Mouse (Mus musculus) forebrain, embryonic 10.5 days (tissue): ENCODE data around the gene Trim72. TPM values are rescaled to one million over a fixed set of nuclear protein-coding genes. Genes with fewer than 3 reads are reported as not detected.
A peak's percentile ranks its signal among the peaks of the same experiment; 100 is the strongest.
"Not testable (repeated sequence)": the region's sequence is repeated elsewhere in the genome, so short reads cannot be mapped to it uniquely, and the experiment has no call there.

Source experiments
- DNase-seq: peaks from one replicate; pipeline ENCODE4 v3.0.0-alpha.2; 2017; ENCODE audit warnings: low spot score; ENCODE audit errors: extremely low spot score
- H3K27ac ChIP-seq: fragments of 300-500 bp; sonication (generic); 2 replicates; pipeline ENCODE4 v1.5.1; 2016; ENCODE audit warnings: mild to moderate bottlenecking
- H3K27me3 ChIP-seq: fragments of 300-500 bp; sonication (generic); 2 replicates; pipeline ENCODE4 v1.6.1; 2016; ENCODE audit warnings: mild to moderate bottlenecking; ENCODE audit not compliant: poor library complexity, severe bottlenecking
- H3K36me3 ChIP-seq: fragments of 300-500 bp; sonication (generic); replicated peaks from 2 replicates; pipeline ENCODE4 v1.6.1; 2016; ENCODE audit warnings: mild to moderate bottlenecking, moderate library complexity
- H3K4me1 ChIP-seq: fragments of 300-500 bp; sonication (generic); 2 replicates; pipeline ENCODE4 v1.6.1; 2016
- H3K4me3 ChIP-seq: fragments of 300-500 bp; sonication (generic); 2 replicates; pipeline ENCODE4 v1.5.1; 2016; ENCODE audit warnings: mild to moderate bottlenecking, moderate library complexity
- H3K9me3 ChIP-seq: fragments of 300-500 bp; sonication (generic); 2 replicates; pipeline ENCODE4 v1.6.1; 2016; ENCODE audit warnings: mild to moderate bottlenecking, moderate library complexity
- WGBS: fragments of 180-500 bp; shearing (Covaris S2); methylation state at CpG from one replicate; pipeline ENCODE4 v1.1.7; 2016; 5-methylcytosine and 5-hydroxymethylcytosine counted together
- polyA plus RNA-seq: library from polyadenylated mRNA; unstranded; fragments of >200 nt; fragmentation: Nextera tagmentation; extraction: Ambion mirVana; gene quantifications from 2 replicates; pipeline ENCODE4 v1.2.1, GENCODE M21; 2016

The Trim72 gene
- polyA plus RNA-seq, 1 experiment from 2014 or later, result not detected

DNA sequence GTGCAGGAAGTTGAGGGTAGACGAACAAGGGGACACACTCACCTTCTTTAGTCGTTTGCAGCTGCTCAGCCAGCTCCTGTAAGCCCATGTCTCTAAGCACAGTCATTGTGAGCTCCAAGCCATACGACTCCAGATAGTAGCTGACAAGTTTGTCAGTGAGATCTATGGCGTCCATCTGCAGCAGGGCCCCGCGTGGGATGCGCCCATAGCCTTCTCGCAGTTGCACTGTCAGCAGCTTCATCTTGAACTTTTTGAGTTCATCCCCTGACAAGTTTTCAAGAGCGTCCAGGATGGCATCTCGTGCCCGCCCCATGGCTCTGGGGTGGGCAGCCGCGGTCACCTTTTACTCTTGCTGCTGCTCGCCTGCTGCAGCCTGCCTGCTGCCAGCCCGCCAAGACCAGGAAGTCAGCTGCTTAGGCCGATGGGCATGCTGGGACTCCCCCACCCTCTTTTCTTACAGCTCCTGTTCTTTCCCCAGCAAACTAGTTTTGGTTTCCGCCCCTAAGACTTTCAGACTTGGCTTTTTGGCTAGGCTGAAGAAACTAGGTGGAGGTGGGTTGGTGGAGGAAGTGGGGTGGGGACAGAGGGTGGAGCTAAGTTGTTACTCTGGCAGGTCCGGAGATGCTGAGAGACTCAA lies 10.3 kb upstream of the Trim72 start, which contains the start of gene Pycard:
Gene Pycard, minus strand, starts transcription at position 527 of the 637 bp plus-strand sequence.
- no peaks in the 10 kb centered on the region for H3K27me3 ChIP-seq
- peak within 1 kb of the TSS; percentile 28 for H3K4me3 ChIP-seq
- peak within 1 kb of the TSS; percentile 25; the same call in 1 of the 2 replicates for H3K27ac ChIP-seq
- H3K4me1 ChIP-seq, result peaks cover 13% of the 10 kb centered on the region
- 24% methylated on average over 18 of the region's 18 CpGs for WGBS
- no peak for DNase-seq
- H3K36me3 ChIP-seq, result peaks cover 53% of the 10 kb centered on the region
- H3K9me3 ChIP-seq, result no peaks in the 10 kb centered on the region

GRCm38 (mm10) chr7:127999436-127999835 lies 4.3 kb upstream of the Trim72 start:
- no peaks in the 10 kb centered on the region for H3K9me3 ChIP-seq
- peaks cover 13% of the 10 kb centered on the region for H3K27me3 ChIP-seq
- H3K27ac ChIP-seq, result no peak overlapping the region
- 83% methylated on average over 1 of the region's 1 CpGs for WGBS
- H3K4me3 ChIP-seq, result no peak overlapping the region
- H3K4me1 ChIP-seq, result peaks cover 11% of the 10 kb centered on the region
- H3K36me3 ChIP-seq, result peaks cover 10% of the 10 kb centered on the region; the same call in 1 of the 2 replicates
- DNase-seq, result no peak

DNA sequence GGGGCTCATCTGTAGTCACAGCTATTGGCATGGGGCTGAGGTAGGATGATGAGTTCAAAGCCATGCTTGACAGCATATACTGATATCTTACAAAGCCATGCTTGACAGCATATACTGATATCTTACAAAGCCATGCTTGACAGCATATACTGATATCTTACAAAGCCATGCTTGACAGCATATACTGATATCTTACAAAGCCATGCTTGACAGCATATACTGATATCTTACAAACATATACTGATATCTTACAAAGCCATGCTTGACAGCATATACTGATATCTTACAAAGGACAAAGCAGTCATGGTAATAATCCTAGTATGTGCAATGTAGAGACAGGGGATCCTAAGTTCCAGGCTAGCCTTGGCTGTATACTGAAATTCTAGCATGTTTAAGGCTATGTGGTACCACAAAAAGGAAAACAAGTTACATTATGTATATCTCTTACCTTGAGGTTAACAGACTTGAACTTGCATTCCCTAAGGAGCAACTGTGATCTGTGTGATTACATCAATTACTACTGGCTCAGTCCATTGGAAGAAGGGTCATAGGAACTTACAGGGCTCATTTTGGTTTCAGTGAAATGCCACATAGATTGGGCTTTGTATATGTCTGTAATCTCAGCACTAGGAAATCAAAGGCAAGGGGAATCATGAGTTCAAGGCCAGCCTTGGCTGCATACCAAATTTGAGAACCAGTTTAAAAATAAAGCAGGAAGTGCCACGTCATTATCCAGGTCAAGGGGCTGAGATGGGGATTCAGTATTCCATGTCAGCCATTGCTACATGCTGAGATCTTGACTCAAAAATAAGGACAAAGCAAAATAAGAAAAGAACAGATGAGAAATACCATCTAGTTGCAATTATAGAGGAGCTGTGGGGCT lies 3.4 kb upstream of the Trim72 start:
- H3K4me3 ChIP-seq, result no peak overlapping the region
- H3K27me3 ChIP-seq, result peaks cover 22% of the 10 kb centered on the region
- no peak for DNase-seq
- peaks cover 7% of the 10 kb centered on the region; the same call in 1 of the 2 replicates for H3K36me3 ChIP-seq
- no peak overlapping the region for H3K27ac ChIP-seq
- peaks cover 18% of the 10 kb centered on the region for H3K4me1 ChIP-seq
- H3K9me3 ChIP-seq, result no peaks in the 10 kb centered on the region
- 86% methylated on average over 1 of the region's 1 CpGs for WGBS

DNA sequence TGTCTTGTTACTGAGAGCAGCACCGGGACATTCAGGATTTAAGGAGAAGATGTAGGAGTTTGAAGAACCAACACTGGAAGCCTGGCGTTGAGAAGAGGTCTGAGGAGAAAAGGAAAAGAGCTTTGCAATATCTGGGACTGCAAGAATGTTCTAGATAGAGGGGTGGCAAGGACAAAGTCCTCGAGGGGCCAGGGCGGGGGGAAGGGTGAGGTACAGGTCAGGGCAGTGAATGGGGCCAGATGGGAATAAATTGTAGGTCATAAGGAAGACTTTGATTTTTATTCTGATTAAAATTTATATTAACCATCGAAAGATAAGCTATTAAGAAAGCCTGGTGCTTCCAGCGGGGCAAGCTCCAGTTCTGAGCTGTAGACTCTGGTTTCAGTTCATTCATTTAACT lies 651 bp upstream of the Trim72 start:
- WGBS, result 91% methylated on average over 6 of the region's 6 CpGs

DNA sequence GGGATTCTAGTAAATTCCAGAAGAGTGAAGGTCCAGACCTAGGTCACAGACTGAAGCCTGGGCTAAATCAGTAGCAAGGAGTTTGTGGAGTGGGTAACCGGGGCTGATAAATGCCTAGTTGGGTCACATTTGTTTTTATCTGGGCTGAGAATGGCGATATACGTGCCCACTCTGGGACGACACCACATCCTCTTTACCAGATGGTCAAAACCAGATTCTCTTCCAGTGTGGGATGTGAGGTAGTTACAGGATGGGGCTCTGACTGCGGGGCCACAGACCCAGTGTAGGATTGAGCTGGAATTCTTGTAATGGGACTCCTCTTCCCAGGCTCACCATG lies 369 bp downstream of the Trim72 start:
- Histone ChIP-seq H3K4me3 (no peak overlapping the region), H3K27ac (no peak overlapping the region), H3K36me3 (no peaks in the 10 kb centered on the region), H3K4me1 (peaks cover 18% of the 10 kb centered on the region), H3K9me3 (no peaks in the 10 kb centered on the region), H3K27me3 (peaks cover 37% of the 10 kb centered on the region)
- DNase-seq, result no peak
- 68% methylated on average over 5 of the region's 5 CpGs for WGBS

More for the DNA sequence above, 651 bp upstream of the Trim72 start:
- H3K9me3 ChIP-seq, result no peaks in the 10 kb centered on the region
- H3K4me1 ChIP-seq, result peaks cover 18% of the 10 kb centered on the region
- H3K27ac ChIP-seq, result no peak overlapping the region
- no peak for DNase-seq
- H3K36me3 ChIP-seq, result no peaks in the 10 kb centered on the region
- no peak overlapping the region for H3K4me3 ChIP-seq
- peaks cover 27% of the 10 kb centered on the region for H3K27me3 ChIP-seq

DNA sequence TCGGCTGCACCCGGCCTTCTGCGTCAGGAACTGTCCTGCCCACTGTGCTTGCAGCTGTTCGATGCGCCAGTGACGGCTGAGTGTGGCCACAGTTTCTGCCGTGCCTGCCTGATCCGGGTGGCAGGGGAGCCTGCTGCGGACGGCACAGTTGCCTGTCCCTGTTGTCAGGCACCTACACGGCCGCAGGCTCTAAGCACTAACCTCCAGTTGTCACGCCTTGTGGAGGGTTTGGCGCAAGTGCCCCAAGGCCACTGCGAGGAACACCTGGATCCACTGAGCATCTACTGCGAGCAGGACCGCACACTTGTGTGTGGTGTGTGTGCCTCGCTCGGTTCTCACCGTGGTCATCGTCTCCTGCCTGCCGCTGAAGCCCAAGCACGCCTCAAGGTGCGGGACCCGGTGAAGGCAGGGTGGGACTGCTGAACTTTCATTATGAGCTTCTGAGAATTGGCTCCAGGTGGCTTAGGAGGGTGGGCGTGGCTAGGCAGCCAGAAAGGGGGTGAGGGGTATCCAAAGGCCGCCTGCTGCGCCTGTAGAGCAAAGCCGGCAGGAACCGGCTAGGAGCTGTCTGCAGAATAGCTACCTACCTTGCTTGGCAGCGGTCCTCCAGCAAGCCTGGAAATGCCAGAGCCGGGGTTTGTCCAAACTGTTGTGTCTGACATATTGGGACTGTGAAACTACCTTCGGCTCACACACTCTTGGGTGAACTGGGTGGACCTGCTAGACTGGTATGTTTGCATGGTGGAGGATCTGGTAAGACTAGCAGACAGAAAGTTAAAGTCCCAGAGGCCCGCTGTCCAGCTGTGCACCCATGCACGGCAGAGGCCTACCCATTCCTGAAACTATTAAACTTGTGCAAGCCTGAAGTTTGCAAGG lies 976 bp downstream of the Trim72 start:
- peaks cover 19% of the 10 kb centered on the region for H3K4me1 ChIP-seq
- DNase-seq, result no peak
- H3K9me3 ChIP-seq, result no peaks in the 10 kb centered on the region
- peak overlapping the region; percentile 30 for H3K4me3 ChIP-seq
- WGBS, result 21% methylated on average over 35 of the region's 35 CpGs
- H3K36me3 ChIP-seq, result no peaks in the 10 kb centered on the region
- H3K27ac ChIP-seq, result peak overlapping the region; percentile 9; the same call in 1 of the 2 replicates
- peaks cover 43% of the 10 kb centered on the region for H3K27me3 ChIP-seq

DNA sequence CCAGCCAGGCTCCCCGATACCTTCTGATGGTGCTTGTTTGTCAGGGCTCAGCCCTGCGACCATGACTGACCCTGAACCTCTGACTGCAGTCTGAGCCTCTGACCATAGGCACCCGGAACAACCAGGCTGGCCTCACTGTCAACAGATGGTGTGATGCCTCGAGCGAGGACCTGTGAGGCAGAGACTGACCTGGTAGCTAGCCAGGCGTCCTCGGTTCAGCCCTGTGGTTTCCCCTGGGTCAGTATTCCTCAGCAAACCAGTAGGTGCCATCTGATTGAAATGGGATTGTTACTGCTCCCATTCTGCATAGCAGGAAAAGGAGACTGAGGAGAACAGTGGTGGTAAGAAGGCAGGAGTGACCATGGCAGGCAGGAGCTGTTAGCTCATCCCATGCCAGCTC lies 2.4 kb downstream of the Trim72 start:
- no peak for DNase-seq
- no peak overlapping the region for H3K27ac ChIP-seq
- peaks cover 50% of the 10 kb centered on the region for H3K27me3 ChIP-seq
- no peaks in the 10 kb centered on the region for H3K36me3 ChIP-seq
- H3K4me3 ChIP-seq, result no peak overlapping the region
- peaks cover 30% of the 10 kb centered on the region for H3K4me1 ChIP-seq
- 86% methylated on average over 7 of the region's 7 CpGs for WGBS
- H3K9me3 ChIP-seq, result no peaks in the 10 kb centered on the region

GRCm38 (mm10) chr7:128009715-128010340 lies 6.1 kb downstream of the Trim72 start:
- Histone ChIP-seq H3K36me3 (no peaks in the 10 kb centered on the region), H3K9me3 (no peaks in the 10 kb centered on the region), H3K4me3 (0 out of 2 replicates have a peak overlapping the region, but pooled peaks have one; percentile 10), H3K4me1 (peaks cover 15% of the 10 kb centered on the region), H3K27ac (0 out of 2 replicates have a peak overlapping the region, but pooled peaks have one; percentile 16), H3K27me3 (peaks cover 33% of the 10 kb centered on the region)
- WGBS, result 54% methylated on average over 40 of the region's 40 CpGs
- no peak for DNase-seq

GRCm38 (mm10) chr7:128012136-128012780 lies 8.5 kb downstream of the Trim72 start:
- Histone ChIP-seq H3K27ac (no peak overlapping the region), H3K36me3 (no peaks in the 10 kb centered on the region), H3K9me3 (no peaks in the 10 kb centered on the region), H3K4me1 (peaks cover 11% of the 10 kb centered on the region), H3K27me3 (peaks cover 23% of the 10 kb centered on the region), H3K4me3 (no peak overlapping the region)
- DNase-seq, result no peak
- 85% methylated on average over 13 of the region's 13 CpGs for WGBS

GRCm38 (mm10) chr7:128013116-128013515 lies 9.4 kb downstream of the Trim72 start:
- Histone ChIP-seq H3K36me3 (no peaks in the 10 kb centered on the region), H3K27me3 (peaks cover 23% of the 10 kb centered on the region), H3K9me3 (no peaks in the 10 kb centered on the region), H3K4me3 (no peak overlapping the region), H3K4me1 (peaks cover 11% of the 10 kb centered on the region), H3K27ac (no peak overlapping the region)
- 92% methylated on average over 13 of the region's 13 CpGs for WGBS
- no peak for DNase-seq

DNA sequence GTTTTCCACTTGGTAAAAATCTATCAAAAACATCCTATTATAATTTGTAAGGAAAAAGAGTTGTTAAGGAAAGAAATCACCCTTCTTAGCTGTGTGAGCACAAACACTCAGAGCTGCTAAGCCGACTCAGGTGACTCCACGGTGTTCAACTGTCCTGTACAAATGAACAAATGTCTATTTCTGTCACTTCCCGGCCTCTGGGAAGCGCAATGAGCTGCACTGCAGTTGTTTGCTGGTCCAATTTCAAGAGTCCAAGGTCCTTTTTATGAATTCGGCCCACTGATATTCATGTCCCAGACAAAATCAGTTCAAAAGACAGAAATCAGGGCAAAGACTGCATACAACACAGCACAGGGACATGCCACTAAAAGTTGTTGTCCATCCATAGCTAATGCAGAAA lies 12.4 kb downstream of the Trim72 start:
- not testable (repeated sequence) for H3K27me3 ChIP-seq, H3K4me3 ChIP-seq, H3K36me3 ChIP-seq, H3K27ac ChIP-seq, H3K4me1 ChIP-seq, DNase-seq, H3K9me3 ChIP-seq
- WGBS, result 85% methylated on average over 5 of the region's 5 CpGs

- Histone ChIP-seq H3K4me1 (no peaks in the 10 kb centered on the region), H3K27me3 (no peaks in the 10 kb centered on the region), H3K4me3 (no peak overlapping the region), H3K27ac (no peak overlapping the region), H3K36me3 (no peaks in the 10 kb centered on the region), H3K9me3 (no peaks in the 10 kb centered on the region)
- DNase-seq, result no peak
- WGBS, result 87% methylated on average over 6 of the region's 6 CpGs
Observed at GRCm38 (mm10) chr7:128016650-128017049, 12.9 kb downstream of the Trim72 start.
